Mouse (Mus musculus): ENCODE data around the gene Nyap2.

Nyap2 gene

GRCm38 (mm10) chr1:81076831-81077664, at the start of gene Nyap2:
Nyap2 (plus strand) TSS chr1:81076950.
- DNase-seq (ENCODE audit: low spot score in 2 of 2) = peak; percentile 60 to 74

- DNase-seq (ENCODE audit: low spot score in 2 of 2) = no peak
Measured at GRCm38 (mm10) chr1:81042907-81043868, 33.6 kb upstream of the Nyap2 start.

- no peak for DNase-seq (ENCODE audit: low spot score in 2 of 2)
Measured at GRCm38 (mm10) chr1:81058340-81058739, 18.4 kb upstream of the Nyap2 start.

- DNase-seq (ENCODE audit: low spot score in 2 of 2) = no peak
Measured at GRCm38 (mm10) chr1:81058835-81059234, 17.9 kb upstream of the Nyap2 start.

GRCm38 (mm10) chr1:81062811-81063210, 13.9 kb upstream of the Nyap2 start:
- DNase-seq (ENCODE audit: low spot score in 2 of 2) = peak in 1 of 2 experiments; percentile 33

- peak; percentile 50 to 69 for DNase-seq (ENCODE audit: low spot score in 2 of 2)
Measured at GRCm38 (mm10) chr1:81076259-81076658, 491 bp upstream of the Nyap2 start.

GRCm38 (mm10) chr1:81077665-81078314, 1.0 kb downstream of the Nyap2 start:
- no peak for DNase-seq (ENCODE audit: low spot score in 2 of 2)

GRCm38 (mm10) chr1:81087485-81087884, 10.7 kb downstream of the Nyap2 start:
- DNase-seq (ENCODE audit: low spot score in 2 of 2) = no peak

- DNase-seq (ENCODE audit: low spot score in 2 of 2) = no peak
Measured at GRCm38 (mm10) chr1:81090400-81090799, 13.7 kb downstream of the Nyap2 start.

GRCm38 (mm10) chr1:81090979-81091378, 14.2 kb downstream of the Nyap2 start:
- DNase-seq (ENCODE audit: low spot score in 2 of 2) = no peak

GRCm38 (mm10) chr1:81092056-81092455, 15.3 kb downstream of the Nyap2 start:
- no peak for DNase-seq (ENCODE audit: low spot score in 2 of 2)

GRCm38 (mm10) chr1:81092886-81093285, 16.1 kb downstream of the Nyap2 start:
- DNase-seq (ENCODE audit: low spot score in 2 of 2) = no peak

GRCm38 (mm10) chr1:81098950-81099349, 22.2 kb downstream of the Nyap2 start:
- DNase-seq (ENCODE audit: low spot score in 2 of 2) = no peak

- no peak for DNase-seq (ENCODE audit: low spot score in 2 of 2)
Measured at GRCm38 (mm10) chr1:81101749-81102148, 25.0 kb downstream of the Nyap2 start.

- no peak for DNase-seq (ENCODE audit: low spot score in 2 of 2)
Measured at GRCm38 (mm10) chr1:81119732-81120131, 43.0 kb downstream of the Nyap2 start.

GRCm38 (mm10) chr1:81132007-81132712, 55.4 kb downstream of the Nyap2 start:
- no peak for DNase-seq (ENCODE audit: low spot score in 2 of 2)

GRCm38 (mm10) chr1:81143855-81144254, 67.1 kb downstream of the Nyap2 start:
- DNase-seq (ENCODE audit: low spot score in 2 of 2) = no peak

- DNase-seq (ENCODE audit: low spot score in 2 of 2) = no peak
Measured at GRCm38 (mm10) chr1:81145576-81145975, 68.8 kb downstream of the Nyap2 start.

- no peak for DNase-seq (ENCODE audit: low spot score in 2 of 2)
Measured at GRCm38 (mm10) chr1:81169245-81169644, 92.5 kb downstream of the Nyap2 start.

- DNase-seq (ENCODE audit: low spot score in 2 of 2) = peak in 1 of 2 experiments; percentile 17
Measured at GRCm38 (mm10) chr1:81172703-81173102, 96.0 kb downstream of the Nyap2 start.

GRCm38 (mm10) chr1:81173303-81173702, 96.6 kb downstream of the Nyap2 start:
- DNase-seq (ENCODE audit: low spot score in 2 of 2) = no peak

All from frontal cortex, postnatal 36 days (tissue).